Mouse (Mus musculus): Measurements from ENCODE around the gene Dnah17. TPM values are rescaled to one million over a fixed set of nuclear protein-coding genes. Genes with fewer than 3 reads are reported as not detected.

Dnah17 gene
- polyA plus RNA-seq, 1 experiment from 2014 or later, result 0.29 TPM

DNA sequence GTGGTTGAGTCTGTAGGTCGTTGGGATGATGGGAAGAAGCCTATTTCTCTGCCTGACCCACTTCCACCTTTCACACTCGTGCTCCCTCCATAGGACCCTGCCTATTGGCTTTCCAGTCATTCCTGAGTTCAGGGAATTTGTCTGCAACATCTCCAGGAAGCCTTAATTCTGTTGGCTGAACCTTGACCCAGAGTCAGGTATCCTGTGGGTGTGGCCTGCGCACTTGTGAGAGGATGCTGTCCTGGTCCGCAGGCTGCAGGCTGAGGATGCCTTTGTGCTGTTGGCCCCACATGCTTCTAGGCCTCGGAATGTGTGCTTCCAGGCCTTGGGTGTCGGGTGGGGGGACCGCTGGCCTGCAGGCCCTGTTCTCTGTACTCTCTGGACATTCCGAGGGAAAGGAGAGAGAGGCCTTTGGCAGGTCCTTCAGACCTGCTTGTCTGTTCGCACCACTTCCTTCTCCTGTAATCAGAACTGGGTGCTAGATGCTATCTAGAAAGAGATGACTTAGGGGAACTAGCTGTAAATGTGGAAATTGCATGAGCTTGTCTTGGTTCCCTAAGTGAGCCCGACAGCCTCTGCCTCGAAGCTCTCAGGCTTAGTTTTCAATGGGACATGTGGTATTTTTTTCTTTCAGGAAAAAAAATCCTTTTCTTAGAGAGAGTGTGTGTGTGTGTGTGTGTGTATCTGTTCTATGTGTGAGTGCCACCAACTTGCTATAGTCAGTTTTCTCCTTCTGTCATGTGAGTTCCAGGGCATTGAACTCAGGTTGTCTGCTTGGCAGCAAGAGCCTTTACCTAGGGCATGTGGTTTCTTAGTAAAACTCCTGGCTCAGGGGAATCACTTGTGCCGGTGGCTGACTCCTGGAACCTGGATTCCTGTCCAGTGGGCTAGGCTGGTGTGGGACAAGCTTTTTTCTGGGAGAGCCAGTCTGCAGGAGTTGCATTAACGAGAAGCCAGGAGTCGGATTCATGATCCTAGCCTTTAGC is 137.0 kb downstream of the Dnah17 start:
- Histone ChIP-seq H3K9me3 (ENCODE audit: control insufficient read depth, low read depth, low read length) (no peaks in the 10 kb centered on the region), H3K27me3 (ENCODE audit: control insufficient read depth, insufficient read depth, low read length) (no peaks in the 10 kb centered on the region), H3K36me3 (ENCODE audit: control insufficient read depth, insufficient read depth, low read length) (no peaks in the 10 kb centered on the region; the same call in 1 of the 2 replicates), H3K9ac (replicated peaks; ENCODE audit: low read depth, low read length) (no peak overlapping the region; the same call in 1 of the 2 replicates), H3K4me1 (ENCODE audit: control insufficient read depth, insufficient read depth, low read length) (peaks cover 36% of the 10 kb centered on the region), H3K4me3 (ENCODE audit: low read depth, low read length) (no peak overlapping the region), H3K4me2 (replicated peaks; ENCODE audit: low read depth, low read length) (0 out of 2 replicates have a peak overlapping the region, but pooled peaks have one; percentile 3), H3K27ac (ENCODE audit: low read length) (peak overlapping the region; percentile 78)
- WGBS, result 69% methylated on average over 14 of the region's 14 CpGs
- ATAC-seq (ENCODE audit: insufficient number of reproducible peaks, insufficient read depth, low FRiP score, low read depth), result no peak

DNA sequence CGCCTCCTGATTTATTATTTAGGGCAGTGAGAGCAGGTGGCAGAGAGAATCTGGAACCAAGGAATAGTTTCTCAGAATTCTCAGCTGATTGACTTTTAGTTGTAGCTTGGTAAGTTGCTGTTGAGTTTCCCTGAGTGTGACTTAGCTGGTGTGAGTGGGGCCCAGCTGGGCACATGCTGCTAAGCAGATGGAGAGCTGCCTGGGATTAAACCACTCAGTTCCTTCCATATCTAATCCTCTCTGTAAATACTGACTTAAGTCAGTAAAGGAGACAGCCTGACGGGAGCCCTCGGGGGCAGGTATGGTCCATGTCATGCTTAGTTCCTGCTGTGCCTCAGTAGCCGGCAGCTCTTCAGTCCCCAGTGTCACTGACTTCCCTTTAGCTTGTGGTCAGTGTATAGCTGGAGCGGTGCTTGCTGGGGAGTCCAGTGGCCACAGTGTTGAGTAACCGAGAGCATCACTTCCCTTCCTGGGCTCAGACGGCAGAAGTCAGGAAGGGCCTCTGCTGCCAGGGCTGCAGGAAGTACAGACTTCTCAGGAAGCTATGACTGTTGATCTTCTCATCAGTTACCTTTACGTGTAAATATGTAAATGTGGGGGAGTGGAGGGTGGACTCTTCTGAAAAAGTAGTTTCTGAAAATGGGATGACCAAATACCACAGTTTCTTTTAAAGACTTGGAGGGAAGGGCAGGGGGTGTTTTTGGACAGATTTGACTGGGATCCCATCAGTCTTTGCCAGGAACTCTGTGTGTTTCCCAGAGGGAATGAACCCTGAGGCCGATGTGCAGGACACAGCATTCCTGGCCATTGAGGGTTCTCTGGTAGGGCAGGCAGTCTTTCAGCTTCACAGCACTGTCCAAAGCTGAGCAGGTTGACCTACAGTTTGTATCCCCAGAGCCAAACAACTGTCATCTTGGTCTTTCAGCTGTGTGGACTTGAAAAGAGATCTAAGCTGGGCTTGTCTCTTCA is 138.6 kb downstream of the Dnah17 start:
- no peak overlapping the region for H3K4me3 ChIP-seq (ENCODE audit: low read depth, low read length)
- H3K27me3 ChIP-seq (ENCODE audit: control insufficient read depth, insufficient read depth, low read length), result no peaks in the 10 kb centered on the region
- H3K4me1 ChIP-seq (ENCODE audit: control insufficient read depth, insufficient read depth, low read length), result peaks cover 44% of the 10 kb centered on the region
- H3K27ac ChIP-seq (ENCODE audit: low read length), result 0 out of 2 replicates have a peak overlapping the region, but pooled peaks have one; percentile 35
- no peak overlapping the region for H3K9ac ChIP-seq (replicated peaks; ENCODE audit: low read depth, low read length)
- no peaks in the 10 kb centered on the region for H3K9me3 ChIP-seq (ENCODE audit: control insufficient read depth, low read depth, low read length)
- no peak for ATAC-seq (ENCODE audit: insufficient number of reproducible peaks, insufficient read depth, low FRiP score, low read depth)
- no peak overlapping the region for H3K4me2 ChIP-seq (replicated peaks; ENCODE audit: low read depth, low read length)
- WGBS, result 50% methylated on average over 9 of the region's 9 CpGs
- no peaks in the 10 kb centered on the region for H3K36me3 ChIP-seq (ENCODE audit: control insufficient read depth, insufficient read depth, low read length)

DNA sequence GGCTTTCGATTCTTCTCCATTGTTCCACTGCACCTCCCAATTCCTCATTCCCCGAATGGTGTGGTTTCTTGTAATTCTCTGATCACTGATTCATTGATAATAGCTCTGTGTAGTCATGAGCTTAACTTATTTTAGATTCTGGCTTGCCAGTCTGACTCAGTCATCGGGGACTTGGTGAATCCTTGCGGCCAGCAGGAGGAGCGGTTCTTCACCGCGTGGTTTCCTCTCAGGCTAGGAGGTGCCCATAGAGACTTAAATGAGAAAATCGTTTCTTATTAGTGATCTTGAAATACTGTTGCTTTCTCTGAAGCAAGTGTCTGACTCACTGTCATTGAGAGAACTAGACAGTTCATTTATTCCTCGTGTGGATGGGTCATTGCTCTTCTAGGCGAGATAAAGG is 140.5 kb downstream of the Dnah17 start:
- Histone ChIP-seq H3K4me3 (ENCODE audit: low read depth, low read length) (no peak overlapping the region), H3K4me2 (replicated peaks; ENCODE audit: low read depth, low read length) (no peak overlapping the region), H3K27ac (ENCODE audit: low read length) (no peak overlapping the region), H3K27me3 (ENCODE audit: control insufficient read depth, insufficient read depth, low read length) (no peaks in the 10 kb centered on the region), H3K4me1 (ENCODE audit: control insufficient read depth, insufficient read depth, low read length) (peaks cover 39% of the 10 kb centered on the region), H3K9me3 (ENCODE audit: control insufficient read depth, low read depth, low read length) (no peaks in the 10 kb centered on the region), H3K36me3 (ENCODE audit: control insufficient read depth, insufficient read depth, low read length) (no peaks in the 10 kb centered on the region), H3K9ac (replicated peaks; ENCODE audit: low read depth, low read length) (no peak overlapping the region)
- WGBS, result 55% methylated on average over 10 of the region's 10 CpGs
- no peak for ATAC-seq (ENCODE audit: insufficient number of reproducible peaks, insufficient read depth, low FRiP score, low read depth)

DNA sequence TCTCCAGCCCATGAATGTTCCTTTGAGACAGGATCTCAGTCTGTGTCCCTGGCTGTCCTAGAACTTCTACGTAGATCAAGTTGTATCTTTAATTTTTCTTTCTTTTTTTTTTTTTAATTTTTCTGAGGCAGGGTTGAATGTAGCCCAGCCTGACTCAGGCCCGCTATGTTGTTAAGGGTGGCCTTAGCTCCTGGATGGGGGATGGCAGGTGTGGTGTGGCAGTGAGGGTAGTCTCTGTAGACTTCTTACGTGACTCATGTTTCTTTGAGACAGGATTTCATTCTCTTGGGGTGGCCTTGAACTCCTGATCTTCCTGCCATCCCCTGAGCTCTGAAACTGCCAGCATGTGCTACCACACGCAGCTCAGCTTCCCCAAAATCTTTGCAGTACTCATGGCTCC is 141.2 kb downstream of the Dnah17 start:
- peaks cover 32% of the 10 kb centered on the region for H3K4me1 ChIP-seq (ENCODE audit: control insufficient read depth, insufficient read depth, low read length)
- no peak overlapping the region for H3K4me2 ChIP-seq (replicated peaks; ENCODE audit: low read depth, low read length)
- no peaks in the 10 kb centered on the region for H3K27me3 ChIP-seq (ENCODE audit: control insufficient read depth, insufficient read depth, low read length)
- H3K27ac ChIP-seq (ENCODE audit: low read length), result no peak overlapping the region
- H3K9ac ChIP-seq (replicated peaks; ENCODE audit: low read depth, low read length), result no peak overlapping the region
- H3K9me3 ChIP-seq (ENCODE audit: control insufficient read depth, low read depth, low read length), result no peaks in the 10 kb centered on the region
- no peak for ATAC-seq (ENCODE audit: insufficient number of reproducible peaks, insufficient read depth, low FRiP score, low read depth)
- H3K36me3 ChIP-seq (ENCODE audit: control insufficient read depth, insufficient read depth, low read length), result no peaks in the 10 kb centered on the region
- 87% methylated on average over 4 of the region's 4 CpGs for WGBS
- H3K4me3 ChIP-seq (ENCODE audit: low read depth, low read length), result no peak overlapping the region

DNA sequence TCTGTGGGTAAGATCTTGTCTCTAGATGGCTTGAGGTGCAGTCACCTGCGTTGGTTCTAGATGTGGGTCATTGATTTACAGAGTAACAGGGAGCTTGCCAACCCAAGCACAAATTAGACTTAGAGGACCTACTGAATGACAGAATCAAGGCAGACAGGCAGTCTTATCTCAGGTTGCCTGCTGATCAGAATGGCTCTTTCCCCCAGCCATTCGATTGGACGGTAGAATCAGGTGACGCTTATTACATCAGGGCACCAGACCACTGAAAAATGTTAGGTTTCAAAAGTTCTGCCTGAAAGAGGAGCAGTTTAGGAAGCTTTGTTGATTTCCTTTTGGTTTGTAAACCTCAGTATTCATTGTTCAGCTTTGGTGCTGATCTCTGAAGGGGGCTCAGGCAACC is 142.5 kb downstream of the Dnah17 start:
- H3K4me3 ChIP-seq (ENCODE audit: low read depth, low read length), result peak overlapping the region; percentile 100; the same call in 1 of the 2 replicates
- H3K4me1 ChIP-seq (ENCODE audit: control insufficient read depth, insufficient read depth, low read length), result peaks cover 19% of the 10 kb centered on the region
- H3K27ac ChIP-seq (ENCODE audit: low read length), result no peak overlapping the region
- ATAC-seq (ENCODE audit: insufficient number of reproducible peaks, insufficient read depth, low FRiP score, low read depth), result no peak
- 70% methylated on average over 4 of the region's 4 CpGs for WGBS
- H3K4me2 ChIP-seq (replicated peaks; ENCODE audit: low read depth, low read length), result peak overlapping the region; percentile 87
- H3K27me3 ChIP-seq (ENCODE audit: control insufficient read depth, insufficient read depth, low read length), result no peaks in the 10 kb centered on the region
- no peaks in the 10 kb centered on the region for H3K36me3 ChIP-seq (ENCODE audit: control insufficient read depth, insufficient read depth, low read length)
- no peak overlapping the region for H3K9ac ChIP-seq (replicated peaks; ENCODE audit: low read depth, low read length)
- H3K9me3 ChIP-seq (ENCODE audit: control insufficient read depth, low read depth, low read length), result no peaks in the 10 kb centered on the region

DNA sequence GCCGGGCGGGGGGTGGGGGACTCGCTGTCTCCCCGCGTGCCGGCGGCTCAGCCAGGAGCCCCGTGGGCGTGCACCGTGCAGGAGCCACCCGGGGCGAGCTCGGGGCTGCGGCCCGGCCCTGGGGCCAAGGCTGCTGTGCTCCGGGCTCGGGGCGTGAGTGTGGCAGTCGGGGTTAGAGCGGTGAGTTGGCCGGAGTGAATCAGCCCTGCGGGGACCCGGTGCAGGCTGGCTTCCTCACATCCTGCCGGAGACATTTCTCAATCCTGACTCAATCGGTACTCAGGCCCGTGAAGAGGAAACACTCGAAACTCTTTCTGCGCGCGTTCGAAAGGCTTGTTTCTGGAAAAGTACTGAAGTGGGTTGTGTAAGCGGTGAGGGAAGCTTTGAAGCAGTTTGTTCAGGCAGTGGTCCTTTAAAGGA is 143.4 kb downstream of the Dnah17 start:
- no peaks in the 10 kb centered on the region for H3K36me3 ChIP-seq (ENCODE audit: control insufficient read depth, insufficient read depth, low read length)
- peaks cover 14% of the 10 kb centered on the region for H3K4me1 ChIP-seq (ENCODE audit: control insufficient read depth, insufficient read depth, low read length)
- peak; percentile 60; the same call in 1 of the 2 replicates for ATAC-seq (ENCODE audit: insufficient number of reproducible peaks, insufficient read depth, low FRiP score, low read depth)
- no peaks in the 10 kb centered on the region for H3K9me3 ChIP-seq (ENCODE audit: control insufficient read depth, low read depth, low read length)
- H3K9ac ChIP-seq (replicated peaks; ENCODE audit: low read depth, low read length), result peak overlapping the region; percentile 87
- peak overlapping the region; percentile 87 for H3K4me2 ChIP-seq (replicated peaks; ENCODE audit: low read depth, low read length)
- peak overlapping the region; percentile 100 for H3K4me3 ChIP-seq (ENCODE audit: low read depth, low read length)
- WGBS, result under 1% methylated on average over 32 of the region's 32 CpGs
- no peaks in the 10 kb centered on the region for H3K27me3 ChIP-seq (ENCODE audit: control insufficient read depth, insufficient read depth, low read length)
- peak overlapping the region; percentile 58 for H3K27ac ChIP-seq (ENCODE audit: low read length)

DNA sequence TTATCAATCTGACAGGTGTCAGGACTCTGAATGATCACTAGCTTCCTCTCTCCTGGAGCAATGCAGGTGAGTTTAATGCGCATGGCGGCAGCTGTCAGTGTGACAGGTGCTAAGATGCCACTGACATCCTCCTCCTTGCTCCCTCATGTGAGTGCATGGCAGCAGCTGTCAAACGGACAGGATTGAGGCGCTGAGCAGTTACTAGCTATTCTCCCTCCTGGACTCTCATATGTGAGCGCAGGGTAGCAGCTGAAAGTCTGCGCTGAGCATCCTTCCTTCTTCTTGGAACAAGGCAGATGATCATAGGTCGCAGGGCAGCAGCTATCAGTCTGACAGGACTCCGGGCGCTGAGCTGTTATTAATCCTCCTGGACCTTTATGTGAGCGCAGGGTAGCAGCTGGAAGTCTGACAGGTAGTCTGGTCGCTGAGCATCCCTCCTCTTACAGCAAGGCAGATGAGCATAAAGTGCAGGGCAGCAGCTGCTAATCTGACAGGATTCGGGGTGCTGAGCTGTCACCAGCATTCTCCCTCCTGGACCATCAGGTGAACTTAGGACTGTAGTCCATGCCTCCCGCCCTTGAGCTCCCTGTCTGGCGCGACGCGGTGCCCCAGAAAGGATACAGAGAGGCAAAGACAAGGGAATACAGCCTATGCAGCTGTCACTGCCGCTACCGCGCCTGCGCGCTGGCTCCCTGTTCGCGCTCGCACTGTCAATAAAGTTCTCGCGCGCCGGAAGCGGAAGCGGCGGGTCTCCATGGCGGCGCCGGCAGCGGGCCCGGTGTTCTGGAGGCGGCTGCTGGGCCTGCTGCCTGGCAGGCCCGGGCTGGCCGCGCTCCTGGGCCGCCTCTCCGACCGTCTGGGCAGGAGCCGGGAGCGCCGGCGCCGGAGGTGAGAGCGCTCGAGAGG is 144.1 kb downstream of the Dnah17 start, which contains the start of gene Pgs1:
Gene Pgs1 (plus strand): TSS at position 167 of the 906 bp plus-strand sequence.
- Histone ChIP-seq H3K9ac (replicated peaks; ENCODE audit: low read depth, low read length) (peak within 1 kb of the TSS; percentile 87), H3K27ac (ENCODE audit: low read length) (peak within 1 kb of the TSS; percentile 58), H3K4me1 (ENCODE audit: control insufficient read depth, insufficient read depth, low read length) (peaks cover 11% of the 10 kb centered on the region), H3K36me3 (ENCODE audit: control insufficient read depth, insufficient read depth, low read length) (no peaks in the 10 kb centered on the region), H3K4me2 (replicated peaks; ENCODE audit: low read depth, low read length) (peak within 1 kb of the TSS; percentile 87), H3K9me3 (ENCODE audit: control insufficient read depth, low read depth, low read length) (no peaks in the 10 kb centered on the region), H3K27me3 (ENCODE audit: control insufficient read depth, insufficient read depth, low read length) (no peaks in the 10 kb centered on the region), H3K4me3 (ENCODE audit: low read depth, low read length) (peak within 1 kb of the TSS; percentile 100)
- 5% methylated on average over 51 of the region's 51 CpGs for WGBS
- ATAC-seq (ENCODE audit: insufficient number of reproducible peaks, insufficient read depth, low FRiP score, low read depth), result peak; percentile 87; the same call in 1 of the 2 replicates
